Mouse (Mus musculus): ENCODE results near the gene Idh3a. TPM values are rescaled to one million over a fixed set of nuclear protein-coding genes. Genes with fewer than 3 reads are reported as not detected.

The Idh3a gene
- polyA plus RNA-seq (2012; rRNA removed): 179 and 184 TPM in 2 replicates

DNA sequence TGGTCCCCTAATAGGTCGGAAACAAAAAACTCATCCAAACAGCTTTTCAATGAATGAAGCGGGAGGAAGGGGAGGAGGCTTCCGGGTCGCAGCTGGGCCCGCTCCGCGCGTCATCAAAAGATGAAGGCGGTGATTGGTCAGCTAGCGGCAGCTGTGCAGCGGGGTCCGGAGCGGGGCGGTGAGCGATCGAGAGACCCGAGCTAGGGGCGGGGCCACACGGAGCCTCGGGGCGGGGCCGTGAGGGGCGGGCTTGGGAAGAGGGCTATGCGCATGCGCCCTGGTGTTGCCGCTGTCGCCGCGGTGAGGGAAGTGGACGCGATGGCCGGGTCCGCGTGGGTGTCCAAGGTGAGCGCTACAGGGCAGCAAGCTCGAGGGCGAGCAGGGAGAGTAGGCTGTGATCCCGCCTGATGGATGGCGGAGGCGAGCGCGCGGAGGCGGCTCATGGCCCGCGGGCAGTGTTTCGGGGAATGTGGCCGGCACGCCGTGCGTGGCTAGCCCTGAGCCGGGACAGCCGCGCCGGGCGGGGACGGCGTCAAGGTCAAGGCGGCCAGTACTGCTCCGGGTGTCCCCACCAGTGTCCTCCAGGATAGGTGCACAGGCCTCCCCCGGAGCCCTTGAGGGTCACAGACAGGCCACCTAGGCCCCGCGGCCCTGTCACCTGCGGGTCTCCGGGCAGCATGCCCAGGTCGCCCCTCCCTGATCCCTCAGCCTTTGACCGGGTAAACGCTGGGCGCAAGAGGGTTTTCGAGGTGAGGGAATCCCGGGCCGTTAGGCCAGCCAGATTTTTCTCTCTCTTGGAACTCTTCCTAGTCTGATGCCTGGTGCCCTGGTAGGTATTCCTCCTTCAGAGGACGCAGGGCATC is at the start of gene Idh3a:
TSS of gene Idh3a (plus strand) at position 136 of the 863 bp plus-strand sequence.
- Histone ChIP-seq H3K4me3 (ENCODE audit: insufficient read depth, low read length) (peak within 1 kb of the TSS; percentile 69), H3K27ac (ENCODE audit: insufficient read depth, low read length) (peak within 1 kb of the TSS; percentile 30), H3K4me1 (ENCODE audit: control insufficient read depth, insufficient read depth, low read length) (peaks cover 8% of the 10 kb centered on the region)
- TF ChIP-seq CTCF (IDR thresholded peaks at IDR 0.05; ENCODE audit: extremely low read depth, insufficient read depth, low read length): no peak
- peak; percentile 77; the same call in 1 of the 2 replicates for TF ChIP-seq POLR2A (IDR thresholded peaks at IDR 0.05; ENCODE audit: extremely low read depth, insufficient read depth, low read length)

GRCm38 (mm10) chr9:54537030-54537429 is 49.1 kb upstream of the Idh3a start:
- no peak overlapping the region for H3K4me3 ChIP-seq (ENCODE audit: insufficient read depth, low read length)
- TF ChIP-seq POLR2A (IDR thresholded peaks at IDR 0.05; ENCODE audit: extremely low read depth, insufficient read depth, low read length) (no peak), CTCF (IDR thresholded peaks at IDR 0.05; ENCODE audit: extremely low read depth, insufficient read depth, low read length) (no peak)
- no peak overlapping the region for H3K27ac ChIP-seq (ENCODE audit: insufficient read depth, low read length)
- peaks cover 4% of the 10 kb centered on the region for H3K4me1 ChIP-seq (ENCODE audit: control insufficient read depth, insufficient read depth, low read length)

DNA sequence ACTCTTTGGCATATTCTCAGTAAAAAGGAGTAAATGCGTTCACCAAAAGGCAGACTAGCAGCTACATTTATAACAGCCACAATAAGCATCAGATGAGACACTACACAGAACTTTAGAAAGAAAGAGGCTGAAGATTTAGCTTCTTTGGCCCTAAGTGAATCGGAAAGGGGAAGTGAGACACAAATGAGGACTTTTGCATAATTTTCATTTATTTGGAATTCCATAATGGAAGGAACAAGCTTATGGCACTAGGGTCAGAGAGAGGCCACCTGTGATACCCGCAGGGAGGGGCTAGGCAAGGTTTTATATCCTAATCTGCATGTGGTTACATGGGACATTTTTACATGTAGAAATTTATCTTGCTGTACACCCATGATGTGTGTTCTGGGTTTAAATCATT is 48.7 kb upstream of the Idh3a start:
- H3K4me3 ChIP-seq (ENCODE audit: insufficient read depth, low read length): no peak overlapping the region
- TF ChIP-seq CTCF (IDR thresholded peaks at IDR 0.05; ENCODE audit: extremely low read depth, insufficient read depth, low read length): no peak
- no peak for TF ChIP-seq POLR2A (IDR thresholded peaks at IDR 0.05; ENCODE audit: extremely low read depth, insufficient read depth, low read length)
- peaks cover 4% of the 10 kb centered on the region for H3K4me1 ChIP-seq (ENCODE audit: control insufficient read depth, insufficient read depth, low read length)
- no peak overlapping the region for H3K27ac ChIP-seq (ENCODE audit: insufficient read depth, low read length)

DNA sequence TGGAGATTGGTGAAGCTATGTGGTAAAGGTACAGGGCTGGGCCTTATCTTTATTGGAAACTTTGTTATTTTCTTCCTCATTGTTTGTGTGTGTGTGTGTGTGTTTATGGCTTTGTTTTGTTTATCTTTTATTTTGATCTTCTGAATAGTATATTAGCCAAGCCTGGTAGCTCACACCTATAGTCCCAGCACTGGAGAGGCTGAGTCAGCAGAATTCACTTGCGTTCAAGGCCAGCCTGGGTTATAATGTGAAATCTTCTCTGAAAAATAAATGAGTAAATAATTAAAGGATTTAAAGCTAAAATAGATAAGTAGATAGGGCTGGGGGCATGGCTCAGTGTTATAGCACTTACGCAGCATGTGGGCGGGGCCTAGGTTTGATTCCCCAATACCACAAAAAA is 47.9 kb upstream of the Idh3a start:
- TF ChIP-seq CTCF (IDR thresholded peaks at IDR 0.05; ENCODE audit: extremely low read depth, insufficient read depth, low read length): no peak
- no peak for TF ChIP-seq POLR2A (IDR thresholded peaks at IDR 0.05; ENCODE audit: extremely low read depth, insufficient read depth, low read length)
- H3K4me3 ChIP-seq (ENCODE audit: insufficient read depth, low read length): no peak overlapping the region
- no peak overlapping the region for H3K27ac ChIP-seq (ENCODE audit: insufficient read depth, low read length)
- peaks cover 4% of the 10 kb centered on the region for H3K4me1 ChIP-seq (ENCODE audit: control insufficient read depth, insufficient read depth, low read length)

- no peak for TF ChIP-seq CTCF (IDR thresholded peaks at IDR 0.05; ENCODE audit: extremely low read depth, insufficient read depth, low read length)
- TF ChIP-seq POLR2A (IDR thresholded peaks at IDR 0.05; ENCODE audit: extremely low read depth, insufficient read depth, low read length): no peak
- no peak within 1 kb of the TSS for H3K4me3 ChIP-seq (ENCODE audit: insufficient read depth, low read length)
- H3K27ac ChIP-seq (ENCODE audit: insufficient read depth, low read length): no peak within 1 kb of the TSS
- peaks cover 3% of the 10 kb centered on the region for H3K4me1 ChIP-seq (ENCODE audit: control insufficient read depth, insufficient read depth, low read length)
Observed at GRCm38 (mm10) chr9:54538684-54539083, 47.5 kb upstream of the Idh3a start, which contains the start of gene Sh2d7. TSS of gene Sh2d7 (plus strand) at chr9:54538984.

GRCm38 (mm10) chr9:54540801-54541200 is 45.3 kb upstream of the Idh3a start:
- H3K27ac ChIP-seq (ENCODE audit: insufficient read depth, low read length): no peak overlapping the region
- H3K4me3 ChIP-seq (ENCODE audit: insufficient read depth, low read length): no peak overlapping the region
- TF ChIP-seq POLR2A (IDR thresholded peaks at IDR 0.05; ENCODE audit: extremely low read depth, insufficient read depth, low read length): no peak
- no peak for TF ChIP-seq CTCF (IDR thresholded peaks at IDR 0.05; ENCODE audit: extremely low read depth, insufficient read depth, low read length)
- no peaks in the 10 kb centered on the region for H3K4me1 ChIP-seq (ENCODE audit: control insufficient read depth, insufficient read depth, low read length)

DNA sequence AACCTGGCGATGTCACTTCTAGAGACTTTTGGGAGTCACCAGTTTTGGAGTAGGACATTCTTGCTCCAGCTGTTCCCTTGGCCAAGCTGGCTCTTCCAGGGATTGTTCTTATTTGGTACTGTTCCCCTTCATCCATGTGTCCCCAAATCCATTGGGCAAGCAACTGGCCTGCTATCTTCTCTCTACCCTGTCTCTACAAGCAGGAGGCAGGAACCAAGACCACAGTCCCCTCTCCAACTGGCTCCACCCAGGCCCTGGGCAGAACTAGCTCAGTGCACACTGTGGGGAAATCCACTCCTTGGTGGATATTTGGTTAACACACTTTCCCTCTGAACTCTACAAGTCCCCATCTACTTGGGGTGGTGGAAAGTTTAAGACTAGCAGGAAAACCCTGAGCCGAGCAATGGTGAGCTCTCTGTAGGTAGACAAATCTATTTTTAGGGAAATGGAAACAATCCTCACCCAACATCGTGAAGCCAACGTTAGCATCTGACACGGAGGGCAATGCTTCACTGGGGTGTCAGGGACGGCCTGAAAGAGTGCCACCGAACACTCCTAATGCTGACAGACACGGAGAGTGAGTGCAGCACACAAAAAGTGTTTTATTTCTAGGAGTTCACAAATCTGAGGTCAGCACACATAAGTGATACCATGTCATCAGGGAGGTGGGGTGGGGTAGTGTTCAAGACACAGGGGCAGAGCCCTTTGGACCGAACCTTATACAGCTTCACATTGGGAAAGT is 41.8 kb upstream of the Idh3a start:
- H3K4me3 ChIP-seq (ENCODE audit: insufficient read depth, low read length): no peak overlapping the region
- no peaks in the 10 kb centered on the region for H3K4me1 ChIP-seq (ENCODE audit: control insufficient read depth, insufficient read depth, low read length)
- H3K27ac ChIP-seq (ENCODE audit: insufficient read depth, low read length): no peak overlapping the region
- TF ChIP-seq CTCF (IDR thresholded peaks at IDR 0.05; ENCODE audit: extremely low read depth, insufficient read depth, low read length) (no peak), POLR2A (IDR thresholded peaks at IDR 0.05; ENCODE audit: extremely low read depth, insufficient read depth, low read length) (no peak)

- Histone ChIP-seq H3K27ac (ENCODE audit: insufficient read depth, low read length) (no peak overlapping the region), H3K4me1 (ENCODE audit: control insufficient read depth, insufficient read depth, low read length) (no peaks in the 10 kb centered on the region), H3K4me3 (ENCODE audit: insufficient read depth, low read length) (no peak overlapping the region)
- no peak for TF ChIP-seq POLR2A (IDR thresholded peaks at IDR 0.05; ENCODE audit: extremely low read depth, insufficient read depth, low read length)
- TF ChIP-seq CTCF (IDR thresholded peaks at IDR 0.05; ENCODE audit: extremely low read depth, insufficient read depth, low read length): no peak
Observed at GRCm38 (mm10) chr9:54544954-54545315, 41.2 kb upstream of the Idh3a start.

DNA sequence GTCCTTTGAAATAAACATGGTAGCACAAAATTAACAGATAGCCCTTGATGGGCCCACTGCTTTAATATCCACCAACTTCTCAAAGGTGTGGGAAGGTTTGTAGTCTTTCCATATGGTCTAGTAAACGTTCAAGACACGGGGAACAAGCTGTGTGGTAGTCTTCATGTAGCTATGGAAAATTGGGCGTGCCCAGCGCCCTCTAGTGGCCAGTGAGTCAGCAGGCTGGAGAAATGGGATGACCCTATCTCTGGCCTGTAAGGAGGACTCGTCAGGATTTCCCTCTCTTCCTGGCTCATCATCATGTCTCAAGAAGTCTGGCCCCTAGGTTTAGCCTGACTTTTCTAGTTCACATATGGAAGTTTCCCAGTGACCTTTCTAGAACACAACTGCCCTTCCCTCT is 38.6 kb upstream of the Idh3a start:
- TF ChIP-seq CTCF (IDR thresholded peaks at IDR 0.05; ENCODE audit: extremely low read depth, insufficient read depth, low read length) (peak; percentile 76), POLR2A (IDR thresholded peaks at IDR 0.05; ENCODE audit: extremely low read depth, insufficient read depth, low read length) (no peak)
- Histone ChIP-seq H3K27ac (ENCODE audit: insufficient read depth, low read length) (no peak overlapping the region), H3K4me1 (ENCODE audit: control insufficient read depth, insufficient read depth, low read length) (no peaks in the 10 kb centered on the region)

More for the DNA sequence above, 38.6 kb upstream of the Idh3a start:
- no peak overlapping the region for H3K4me3 ChIP-seq (ENCODE audit: insufficient read depth, low read length)

All from cortical plate, adult 2 months (tissue).